Mouse (Mus musculus) MEL (cell line): ENCODE measurements around the gene Lysmd3.

ENCODE experiments used
- CTCF ChIP-seq, 3 experiments: IDR thresholded peaks in 2 of 3; conservative IDR thresholded peaks in 1 of 3; 2 replicates each; pipeline ENCODE4 v1.5.1; 2011 to 2012; ENCODE audit warnings: low read length in 3 of 3, low read depth in 2 of 3, mild to moderate bottlenecking in 2 of 3, improper control_type of control experiment in 1 of 3, inconsistent platforms in 1 of 3, mixed read lengths in 1 of 3, moderate library complexity in 1 of 3; ENCODE audit not compliant: control insufficient read depth in 1 of 3, insufficient read depth in 1 of 3, poor library complexity in 1 of 3, severe bottlenecking in 1 of 3
- ELF1 ChIP-seq: IDR thresholded peaks from 2 replicates; pipeline ENCODE4 v1.6.1; 2014; ENCODE audit warnings: low read depth, mild to moderate bottlenecking, inconsistent platforms, low read length, improper control_type of control experiment, moderate library complexity
- KAT2A ChIP-seq: conservative IDR thresholded peaks from 2 replicates; pipeline ENCODE4 v1.6.1; 2012; ENCODE audit warnings: low read depth, low read length, improper control_type of control experiment, inconsistent platforms
- MAX ChIP-seq: IDR thresholded peaks from 2 replicates; pipeline ENCODE4 v1.6.1; 2011; ENCODE audit warnings: low read length, improper control_type of control experiment
- POLR2A ChIP-seq, 2 experiments: IDR thresholded peaks; 2 replicates each; pipeline ENCODE4 v1.6.1; 2011 to 2012; ENCODE audit warnings: low read length in 2 of 2, mild to moderate bottlenecking in 2 of 2, control low read depth in 1 of 2, improper control_type of control experiment in 1 of 2, low read depth in 1 of 2, moderate library complexity in 1 of 2; ENCODE audit not compliant: control insufficient read depth in 1 of 2, insufficient read depth in 1 of 2, poor library complexity in 1 of 2
- POLR2AphosphoS2 ChIP-seq: IDR thresholded peaks from 2 replicates; pipeline ENCODE4 v1.6.1; 2011; ENCODE audit warnings: low read length, improper control_type of control experiment
- RAD21 ChIP-seq: IDR thresholded peaks from 2 replicates; pipeline ENCODE4 v1.6.1; 2011; ENCODE audit warnings: mild to moderate bottlenecking, low read depth, low read length, improper control_type of control experiment
- TCF12 ChIP-seq: IDR thresholded peaks from 2 replicates; pipeline ENCODE4 v1.6.1; 2014; ENCODE audit warnings: low read depth, mild to moderate bottlenecking, inconsistent platforms, low read length, improper control_type of control experiment, moderate library complexity

- no peak for TF ChIP-seq POLR2AphosphoS2
- no peak for TF ChIP-seq CTCF (IDR thresholded peaks at IDR 0.05 in 2 of 3, conservative IDR thresholded peaks at IDR 0.05 in 1 of 3; ENCODE audit: control insufficient read depth in 1 of 3, insufficient read depth in 1 of 3, low read depth in 2 of 3, low read length in 3 of 3, poor library complexity in 1 of 3, severe bottlenecking in 1 of 3)
- TF ChIP-seq RAD21 = no peak
- TF ChIP-seq MAX = no peak
- TF ChIP-seq KAT2A = no peak
- TF ChIP-seq TCF12 = no peak
- no peak for TF ChIP-seq POLR2A (IDR thresholded peaks at IDR 0.05; ENCODE audit: control insufficient read depth in 1 of 2, insufficient read depth in 1 of 2, low read depth in 1 of 2, low read length in 2 of 2, poor library complexity in 1 of 2)
- TF ChIP-seq ELF1 = no peak
Measured at GRCm38 (mm10) chr13:81664331-81664698, 6.9 kb downstream of the Lysmd3 start.
